Mouse (Mus musculus) CD4-positive, CD25-positive, alpha-beta regulatory T cell, adult 2 months (primary cell): ENCODE results near the gene Il20ra.
A peak's percentile ranks its signal among the peaks of the same experiment; 100 is the strongest.
"Not testable (repeated sequence)": the region's sequence is repeated elsewhere in the genome, so short reads cannot be mapped to it uniquely, and the experiment has no call there.

ENCODE experiments used
- DNase-seq: peaks from one replicate; pipeline ENCODE4 v3.0.0-alpha.2; 2012; ENCODE audit warnings: low read depth, low spot score

Gene Il20ra

GRCm38 (mm10) chr10:19712421-19712836, at the start of gene Il20ra:
Gene Il20ra, plus strand, starts transcription at chr10:19712570.
- peak; percentile 77 for DNase-seq

GRCm38 (mm10) chr10:19668973-19669372, 43.4 kb upstream of the Il20ra start:
- DNase-seq, result no peak

- no peak for DNase-seq
Observed at GRCm38 (mm10) chr10:19672015-19672414, 40.4 kb upstream of the Il20ra start.

DNA sequence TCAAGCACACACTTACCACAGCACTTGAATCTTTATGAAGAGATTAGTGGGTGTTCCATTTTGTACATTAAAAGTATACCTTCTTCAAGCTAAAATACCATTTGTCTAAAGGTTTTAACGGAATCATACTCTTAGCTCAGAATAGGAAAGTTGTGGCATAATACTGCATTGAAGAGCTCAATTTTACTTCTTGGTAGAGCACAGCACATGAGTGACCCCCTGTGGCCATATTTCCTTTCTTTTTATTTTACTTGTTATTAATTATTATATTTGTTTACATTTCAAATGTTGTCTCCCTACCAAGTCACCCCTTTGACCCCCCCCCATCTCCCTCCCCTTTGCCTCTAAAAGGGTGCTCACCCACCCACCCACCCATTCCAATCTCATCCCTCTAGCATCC, 39.2 kb upstream of the Il20ra start:
- peak; percentile 60 for DNase-seq

GRCm38 (mm10) chr10:19687686-19688085, 24.7 kb upstream of the Il20ra start:
- peak; percentile 28 for DNase-seq

GRCm38 (mm10) chr10:19691287-19691686, 21.1 kb upstream of the Il20ra start:
- peak; percentile 14 for DNase-seq

- DNase-seq, result peak; percentile 81
Observed at GRCm38 (mm10) chr10:19691771-19692170, 20.6 kb upstream of the Il20ra start.

GRCm38 (mm10) chr10:19692332-19692731, 20.0 kb upstream of the Il20ra start:
- DNase-seq, result no peak

DNA sequence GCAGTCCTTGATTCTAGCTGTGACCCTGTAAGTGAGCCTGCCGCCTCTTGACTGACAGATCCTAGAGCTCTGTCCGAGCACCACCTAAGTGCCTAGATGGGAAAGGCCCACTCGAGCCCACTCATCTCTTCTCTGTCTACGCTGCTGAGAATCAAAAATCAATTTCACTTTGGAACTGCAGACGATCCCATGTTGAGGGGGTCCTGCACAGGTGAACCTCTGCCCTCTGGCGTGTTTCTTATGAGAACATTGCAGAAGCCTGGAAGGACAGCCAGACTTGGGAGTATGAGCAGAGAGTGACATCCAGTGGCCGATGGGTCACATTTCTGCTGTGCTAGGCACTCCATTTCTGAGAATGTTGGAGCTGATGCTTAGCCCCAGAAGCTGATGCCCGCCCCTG, 19.4 kb upstream of the Il20ra start:
- peak; percentile 91 for DNase-seq

DNA sequence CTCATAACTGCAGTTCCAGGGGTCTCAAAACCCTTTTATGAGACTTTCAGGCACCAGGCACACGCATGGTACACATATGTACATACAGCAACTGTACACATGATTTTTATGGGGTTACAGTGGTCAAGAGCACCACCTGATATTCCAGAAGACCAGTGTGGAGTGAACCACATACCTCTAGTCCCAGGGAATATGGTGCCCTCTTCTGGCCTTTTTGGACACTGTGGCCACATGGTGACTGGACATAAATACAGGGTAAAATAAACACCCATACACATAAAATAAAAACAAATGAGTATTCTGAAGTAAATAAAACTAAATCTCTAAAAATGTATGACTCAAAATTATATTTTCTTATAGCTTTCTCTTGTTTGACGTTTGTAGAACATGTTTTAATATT, 18.7 kb upstream of the Il20ra start:
- peak; percentile 20 for DNase-seq

- DNase-seq, result no peak
Observed at GRCm38 (mm10) chr10:19699331-19699730, 13.0 kb upstream of the Il20ra start.

- no peak for DNase-seq
Observed at GRCm38 (mm10) chr10:19704445-19704844, 7.9 kb upstream of the Il20ra start.

GRCm38 (mm10) chr10:19707768-19708167, 4.6 kb upstream of the Il20ra start:
- no peak for DNase-seq

DNA sequence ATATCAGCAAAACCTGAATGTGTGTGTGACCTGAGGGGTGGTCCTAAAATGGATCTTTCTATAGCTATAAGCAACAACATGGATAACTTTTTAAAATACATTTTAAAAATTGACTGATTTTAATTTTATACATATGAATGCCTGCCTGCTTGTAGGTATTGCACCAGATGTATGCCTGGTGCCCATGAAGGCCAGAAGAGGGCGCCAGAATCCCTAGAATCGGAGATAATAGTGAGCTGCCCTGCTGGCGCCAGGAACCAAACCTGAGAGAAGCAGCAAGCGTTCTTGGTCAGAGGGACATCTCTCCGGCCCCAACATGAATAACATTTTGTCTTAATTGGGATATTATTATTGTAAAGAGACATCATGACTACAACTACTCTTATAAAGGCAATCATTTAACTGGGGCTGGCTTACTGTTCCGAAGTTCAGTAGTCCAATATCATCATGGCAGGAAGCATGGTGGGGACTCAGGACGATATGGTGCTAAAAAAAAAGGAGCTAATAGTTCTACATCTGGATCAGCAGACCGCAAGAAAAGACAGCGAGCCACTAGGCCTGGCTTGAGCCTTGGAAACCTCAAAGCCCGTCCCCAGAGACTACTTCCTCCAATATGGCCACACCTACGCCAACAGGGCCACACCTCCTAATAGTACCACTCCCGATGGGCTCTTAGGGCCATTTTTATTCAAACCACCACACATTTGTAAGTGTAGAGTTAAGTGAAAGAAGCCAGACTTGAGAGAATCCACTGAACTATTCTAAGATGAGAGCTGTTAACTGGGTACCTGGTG, 3.9 kb upstream of the Il20ra start:
- DNase-seq, result peak; percentile 72

DNA sequence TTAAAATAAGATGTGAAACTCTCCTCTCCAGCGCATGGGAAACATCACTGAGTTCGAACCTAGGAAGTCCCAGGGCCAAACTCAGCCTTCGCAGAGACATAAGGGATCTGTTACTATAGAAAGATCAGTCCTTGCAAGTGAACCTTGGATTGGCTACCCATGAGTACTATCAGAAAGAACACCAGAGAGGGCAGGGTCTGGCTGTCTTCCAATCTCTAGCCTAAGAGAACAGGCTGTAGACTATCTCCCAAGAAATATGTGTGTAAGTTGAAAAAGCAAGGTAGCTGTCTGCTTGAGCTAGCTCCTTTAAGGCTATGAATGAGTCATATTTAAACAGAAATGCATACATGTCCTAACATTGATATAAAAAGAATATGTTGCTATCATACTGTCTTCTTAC, 1.4 kb upstream of the Il20ra start:
- no peak for DNase-seq

GRCm38 (mm10) chr10:19711551-19712171, 709 bp upstream of the Il20ra start:
- peak; percentile 40 for DNase-seq

- peak; percentile 38 for DNase-seq
Observed at GRCm38 (mm10) chr10:19718627-19719026, 6.3 kb downstream of the Il20ra start.

- no peak for DNase-seq
Observed at GRCm38 (mm10) chr10:19722320-19722719, 9.9 kb downstream of the Il20ra start.

DNA sequence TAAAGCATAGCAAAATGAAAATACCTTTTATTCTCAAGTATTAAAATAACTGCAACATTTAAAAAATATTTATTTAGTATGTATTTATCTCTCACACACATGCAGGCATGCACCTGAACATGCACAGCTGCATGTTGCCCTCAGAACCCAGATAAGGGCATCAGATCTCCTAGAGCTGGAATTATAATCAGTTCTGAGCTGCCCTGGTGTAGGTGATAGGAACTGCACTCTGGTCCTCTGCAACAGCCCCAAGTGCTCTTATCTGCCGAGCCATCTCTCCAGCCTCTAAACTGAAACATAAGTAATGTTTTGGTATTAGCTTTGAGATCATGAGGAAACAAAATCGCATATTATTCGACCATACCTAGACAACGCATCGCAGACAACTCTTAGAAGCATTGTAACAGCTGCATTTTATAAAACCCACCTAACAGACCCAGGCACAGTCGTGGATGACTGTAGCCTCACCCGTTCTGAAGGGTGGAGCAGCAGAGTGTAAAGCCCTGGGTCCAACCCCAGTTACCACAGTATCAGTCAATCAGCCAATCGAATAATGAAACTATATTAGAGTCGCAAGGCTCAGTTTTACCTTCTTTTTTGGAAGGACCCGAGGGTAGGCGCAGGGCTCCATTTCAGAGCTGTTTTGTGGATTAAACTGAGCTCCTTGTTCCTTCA, 11.9 kb downstream of the Il20ra start:
- DNase-seq, result no peak

- DNase-seq, result not testable (repeated sequence)
Observed at GRCm38 (mm10) chr10:19738442-19738841, 26.1 kb downstream of the Il20ra start.

DNA sequence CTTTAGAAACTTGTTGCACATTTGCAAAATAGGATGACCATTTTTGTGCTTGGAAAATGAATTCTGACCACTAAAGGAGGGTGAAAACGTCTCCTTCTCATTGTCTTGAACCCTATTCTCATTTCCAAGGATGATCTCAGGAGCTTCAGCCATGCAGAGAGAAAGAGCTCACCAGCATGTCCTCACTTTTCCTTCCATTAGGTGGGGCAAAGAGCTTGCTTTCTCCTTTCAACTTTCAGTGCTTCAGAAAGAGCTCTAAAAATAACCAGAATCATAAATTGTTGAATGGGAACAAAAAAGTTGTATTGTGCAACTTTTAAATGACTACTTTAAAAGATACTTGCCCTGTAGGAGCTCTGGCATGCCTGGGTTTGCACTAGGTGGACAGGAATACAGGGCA, 33.3 kb downstream of the Il20ra start:
- no peak for DNase-seq

- DNase-seq, result no peak
Observed at GRCm38 (mm10) chr10:19746156-19746555, 33.8 kb downstream of the Il20ra start.

- DNase-seq, result peak; percentile 43
Observed at GRCm38 (mm10) chr10:19747661-19748060, 35.3 kb downstream of the Il20ra start.
